Mouse (Mus musculus) ES-Bruce4 (cell line): ENCODE results near the gene Ddx5. TPM values are rescaled to one million over a fixed set of nuclear protein-coding genes. Genes with fewer than 3 reads are reported as not detected.

Experiments used
- H3K27ac ChIP-seq: 2 replicates; pipeline ENCODE4 v1.5.1; 2012; ENCODE audit warnings: low read length, inconsistent platforms; ENCODE audit not compliant: insufficient read depth
- H3K27me3 ChIP-seq: 2 replicates; pipeline ENCODE4 v1.6.1; 2012; ENCODE audit warnings: mild to moderate bottlenecking, low read length, inconsistent platforms; ENCODE audit not compliant: control insufficient read depth, poor library complexity, insufficient read depth, severe bottlenecking
- H3K36me3 ChIP-seq: 2 replicates; pipeline ENCODE4 v1.6.1; 2012; ENCODE audit warnings: inconsistent platforms, mild to moderate bottlenecking, low read length, moderate library complexity; ENCODE audit not compliant: control insufficient read depth, poor library complexity, insufficient read depth, severe bottlenecking
- H3K4me1 ChIP-seq: one replicate; pipeline ENCODE4 v1.8.1; 2011; ENCODE audit warnings: low read length; ENCODE audit not compliant: control insufficient read depth, insufficient read depth
- H3K4me3 ChIP-seq: 2 replicates; pipeline ENCODE4 v1.5.1; 2011; ENCODE audit warnings: low read depth, mild to moderate bottlenecking, low read length
- H3K9ac ChIP-seq: 2 replicates; pipeline ENCODE4 v1.6.1; 2012; ENCODE audit warnings: low read depth, mild to moderate bottlenecking, inconsistent platforms; ENCODE audit not compliant: poor library complexity, severe bottlenecking
- H3K9me3 ChIP-seq: replicated peaks from 2 replicates; pipeline ENCODE4 v1.6.1; 2012; ENCODE audit warnings: mild to moderate bottlenecking, low read length, inconsistent platforms; ENCODE audit not compliant: control insufficient read depth, poor library complexity, insufficient read depth, severe bottlenecking
- CTCF ChIP-seq: IDR thresholded peaks from one replicate; pipeline ENCODE4 v1.8.1; 2011; ENCODE audit warnings: low read depth, low read length
- EP300 ChIP-seq: IDR thresholded peaks from 2 replicates; pipeline ENCODE4 v1.6.1; 2011; ENCODE audit warnings: low read depth, low read length; ENCODE audit not compliant: insufficient read depth
- POLR2A ChIP-seq: IDR thresholded peaks from one replicate; pipeline ENCODE4 v1.8.1; 2011; ENCODE audit warnings: low read length; ENCODE audit not compliant: insufficient read depth
- polyA plus RNA-seq: library from polyadenylated mRNA; stranded (reverse); fragments of >200 nt; gene quantifications from 2 replicates; pipeline ENCODE4 v1.2.4, GENCODE M21; 2011; ENCODE audit warnings: low read depth; ENCODE audit not compliant: missing spikeins, insufficient read depth, insufficient read length

The Ddx5 gene
- polyA plus RNA-seq, 1 experiment, result 946 TPM

DNA sequence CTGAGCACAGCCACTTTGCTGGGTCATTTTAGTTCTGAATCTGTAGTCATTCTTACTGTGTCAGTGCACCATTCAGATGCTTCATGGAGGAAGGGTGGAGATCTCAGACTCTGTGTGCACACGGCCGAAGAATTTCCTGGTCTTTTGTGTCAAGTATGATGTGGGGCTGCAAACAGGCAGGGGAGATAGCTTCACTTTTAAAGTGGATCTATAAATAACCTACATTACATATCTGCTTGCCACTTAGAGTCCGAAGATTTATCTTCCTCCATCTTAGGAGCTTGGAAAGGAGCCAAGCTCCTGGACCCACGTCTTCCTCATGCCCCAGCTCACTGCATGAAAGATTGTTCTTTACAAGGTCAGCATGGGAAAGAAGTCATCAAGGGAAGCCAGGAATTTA, 58.3 kb downstream of the Ddx5 start:
- H3K36me3 ChIP-seq, result no peaks in the 10 kb centered on the region
- H3K9ac ChIP-seq, result no peak overlapping the region
- no peaks in the 10 kb centered on the region for H3K4me1 ChIP-seq
- no peak overlapping the region for H3K4me3 ChIP-seq
- H3K9me3 ChIP-seq, result no peaks in the 10 kb centered on the region
- no peaks in the 10 kb centered on the region for H3K27me3 ChIP-seq
- no peak overlapping the region for H3K27ac ChIP-seq
- no peak for TF ChIP-seq EP300
- TF ChIP-seq CTCF, result no peak
- no peak for TF ChIP-seq POLR2A

Other genes starting within 250 kb of the Ddx5 start
- 28.8 and 31.3 TPM in 2 replicates for gene Tex2, start 175.8 kb downstream of the Ddx5 start, polyA plus RNA-seq
- gene Pecam1, start 38.6 kb downstream of the Ddx5 start, polyA plus RNA-seq, result 21.6 and 24.3 TPM in 2 replicates
- gene Milr1, start 38.0 kb downstream of the Ddx5 start, polyA plus RNA-seq, result 0.40 and 1.2 TPM in 2 replicates
- 11.9 and 12.3 TPM in 2 replicates for gene Polg2, start 9.6 kb downstream of the Ddx5 start, polyA plus RNA-seq
- gene Cep95, start 67 bp upstream of the Ddx5 start, polyA plus RNA-seq, result 29.5 and 30.6 TPM in 2 replicates
- 50.1 and 50.2 TPM in 2 replicates for gene Smurf2, start 131.5 kb upstream of the Ddx5 start, polyA plus RNA-seq
- gene Kpna2, start 210.4 kb upstream of the Ddx5 start, polyA plus RNA-seq, result 487 and 560 TPM in 2 replicates
- 1.4 and 3.0 TPM in 2 replicates for gene 1810010H24Rik, start 236.5 kb upstream of the Ddx5 start, polyA plus RNA-seq